17 mouse cellular contexts compared by ENCODE assay signal in genomic region chr10:12399450-12399849, GRCm38 (mm10).
DNase-seq lines count a peak whose midpoint lies in the region; ATAC-seq and TF ChIP-seq lines count a peak whose summit lies in the region.
"Had no signal": no experiment of that assay in that cellular context is flagged by ENCODE, and none has a peak within 500 bp of the region (broad histone marks: within the 10 kb centered on the region; RNA-seq: fewer than 3 reads in every experiment).

No protein-coding gene starts in this region.

- no peak overlapping the region for H3K4me3 ChIP-seq in intestine, embryonic 15.5 days (replicated peaks)
- no peak overlapping the region for H3K4me3 ChIP-seq in intestine, embryonic 16.5 days (ENCODE audit: low read length)
- no peak overlapping the region for H3K4me3 ChIP-seq in embryonic facial prominence, embryonic 12.5 days
- no peak overlapping the region for H3K4me3 ChIP-seq in limb, embryonic 14.5 days (replicated peaks; ENCODE audit: low read length)
- H3K4me3 ChIP-seq: embryonic facial prominence, embryonic 13.5 days; gastrocnemius, adult 2 months; kidney, embryonic 15.5 days; liver, embryonic 15.5 days had no signal

- no peak for TF ChIP-seq POLR2A in limb, embryonic 14.5 days (IDR thresholded peaks at IDR 0.05; ENCODE audit: borderline replicate concordance, extremely low read depth, insufficient read depth, insufficient read length)

- no peak overlapping the region for H3K4me2 ChIP-seq in intestine, embryonic 15.5 days (replicated peaks)
- H3K4me2 ChIP-seq in intestine, embryonic 16.5 days (ENCODE audit: low read depth, low read length): no peak overlapping the region
- no peak overlapping the region for H3K4me2 ChIP-seq in embryonic facial prominence, embryonic 12.5 days (replicated peaks)
- no peak overlapping the region for H3K4me2 ChIP-seq in limb, embryonic 14.5 days (replicated peaks; ENCODE audit: low read depth, low read length, severe bottlenecking)
- H3K4me2 ChIP-seq: embryonic facial prominence, embryonic 13.5 days; kidney, embryonic 15.5 days; liver, embryonic 15.5 days had no signal

- WGBS in intestine, embryonic 15.5 days: 68% methylated on average over 2 of the region's 2 CpGs
- WGBS in intestine, embryonic 16.5 days: 70% methylated on average over 2 of the region's 2 CpGs
- 54% methylated on average over 2 of the region's 2 CpGs for WGBS in embryonic facial prominence, embryonic 12.5 days
- WGBS in limb, embryonic 14.5 days: 56% methylated on average over 2 of the region's 2 CpGs

- no peaks in the 10 kb centered on the region for H3K9me3 ChIP-seq in intestine, embryonic 15.5 days
- no peaks in the 10 kb centered on the region for H3K9me3 ChIP-seq in intestine, embryonic 16.5 days (ENCODE audit: control insufficient read depth, low read length)
- H3K9me3 ChIP-seq in embryonic facial prominence, embryonic 12.5 days: no peaks in the 10 kb centered on the region
- no peaks in the 10 kb centered on the region for H3K9me3 ChIP-seq in limb, embryonic 14.5 days (ENCODE audit: control insufficient read depth, low read length)
- H3K9me3 ChIP-seq: embryonic facial prominence, embryonic 13.5 days; kidney, embryonic 15.5 days; liver, embryonic 15.5 days had no signal

- no peaks in the 10 kb centered on the region for H3K4me1 ChIP-seq in intestine, embryonic 15.5 days (replicated peaks)
- H3K4me1 ChIP-seq in intestine, embryonic 16.5 days (ENCODE audit: control insufficient read depth, insufficient read depth, low read length): no peaks in the 10 kb centered on the region
- no peaks in the 10 kb centered on the region for H3K4me1 ChIP-seq in embryonic facial prominence, embryonic 12.5 days
- H3K4me1 ChIP-seq in limb, embryonic 14.5 days (ENCODE audit: control insufficient read depth, insufficient read depth, low read length): peaks cover 2% of the 10 kb centered on the region; the same call in 1 of the 2 replicates
- H3K4me1 ChIP-seq: embryonic facial prominence, embryonic 13.5 days; kidney, embryonic 15.5 days; liver, embryonic 15.5 days had no signal

- H3K36me3 ChIP-seq in intestine, embryonic 15.5 days: no peaks in the 10 kb centered on the region
- H3K36me3 ChIP-seq in intestine, embryonic 16.5 days (ENCODE audit: control insufficient read depth, insufficient read depth, low read length): peaks cover 9% of the 10 kb centered on the region; the same call in 1 of the 2 replicates
- peaks cover 16% of the 10 kb centered on the region; the same call in 1 of the 2 replicates for H3K36me3 ChIP-seq in embryonic facial prominence, embryonic 12.5 days
- peaks cover 35% of the 10 kb centered on the region for H3K36me3 ChIP-seq in limb, embryonic 14.5 days (ENCODE audit: control insufficient read depth, insufficient read depth, low read length)
- H3K36me3 ChIP-seq: liver, embryonic 15.5 days had no signal

- H3K9ac ChIP-seq in intestine, embryonic 15.5 days: no peak overlapping the region
- no peak overlapping the region for H3K9ac ChIP-seq in intestine, embryonic 16.5 days (ENCODE audit: low read depth, low read length)
- no peak overlapping the region for H3K9ac ChIP-seq in embryonic facial prominence, embryonic 12.5 days
- H3K9ac ChIP-seq in limb, embryonic 14.5 days (ENCODE audit: low read depth, low read length, severe bottlenecking): no peak overlapping the region
- H3K9ac ChIP-seq: embryonic facial prominence, embryonic 13.5 days; kidney, embryonic 15.5 days; liver, embryonic 15.5 days had no signal

- no peaks in the 10 kb centered on the region for H3K27me3 ChIP-seq in intestine, embryonic 15.5 days (replicated peaks)
- no peaks in the 10 kb centered on the region for H3K27me3 ChIP-seq in intestine, embryonic 16.5 days (replicated peaks; ENCODE audit: control insufficient read depth, insufficient read depth, low read length)
- H3K27me3 ChIP-seq in embryonic facial prominence, embryonic 12.5 days: no peaks in the 10 kb centered on the region
- no peaks in the 10 kb centered on the region for H3K27me3 ChIP-seq in limb, embryonic 14.5 days (ENCODE audit: control insufficient read depth, insufficient read depth, low read length)
- H3K27me3 ChIP-seq: embryonic facial prominence, embryonic 13.5 days; kidney, embryonic 15.5 days; liver, embryonic 15.5 days; Patski had no signal

- DNase-seq in R1 (ENCODE audit: low read depth, low spot score): peak; percentile 23
- DNase-seq in limb, embryonic 14.5 days (ENCODE audit: low spot score): peak; percentile 16
- no peak for DNase-seq in right cerebral cortex, postnatal 36 days (ENCODE audit: low spot score in 2 of 2)
- no peak for DNase-seq in frontal cortex, postnatal 14 days (ENCODE audit: low spot score in 2 of 2)
- DNase-seq in kidney, adult 8-10 months: no peak
- DNase-seq: adrenal gland, postnatal 36 days; B cell, adult 2 months; cerebellum, postnatal 10 days; gastrocnemius, adult 2 months; thymus, postnatal 14 days had no signal

- H3K27ac ChIP-seq in intestine, embryonic 15.5 days: no peak overlapping the region
- H3K27ac ChIP-seq in intestine, embryonic 16.5 days (ENCODE audit: low read length): no peak overlapping the region
- no peak overlapping the region for H3K27ac ChIP-seq in embryonic facial prominence, embryonic 12.5 days
- H3K27ac ChIP-seq in limb, embryonic 14.5 days (replicated peaks; ENCODE audit: low read depth, low read length): no peak overlapping the region
- H3K27ac ChIP-seq: embryonic facial prominence, embryonic 13.5 days; gastrocnemius, adult 2 months; kidney, embryonic 15.5 days; liver, embryonic 15.5 days had no signal

- ATAC-seq in intestine, embryonic 15.5 days: 0 out of 2 replicates have a peak, but pooled peaks have one; percentile 15
- ATAC-seq in intestine, embryonic 16.5 days: no peak
- 0 out of 2 replicates have a peak, but pooled peaks have one; percentile 35 for ATAC-seq in embryonic facial prominence, embryonic 12.5 days (ENCODE audit: insufficient number of reproducible peaks, insufficient read depth, low FRiP score, low TSS enrichment)
- no peak for ATAC-seq in limb, embryonic 14.5 days (ENCODE audit: low FRiP score, low read depth)
- ATAC-seq: Patski had no signal

Comparison
In these comparisons a context has a peak if more than half of its experiments do, and no peak if none do; other contexts are left out.
1. ATAC-seq: peak in intestine, embryonic 15.5 days (single experiment) and embryonic facial prominence, embryonic 12.5 days (single experiment); none in intestine, embryonic 16.5 days (single experiment) and limb, embryonic 14.5 days (single experiment).
2. DNase-seq: peak in R1 (single experiment) and limb, embryonic 14.5 days (single experiment); none in right cerebral cortex, postnatal 36 days (0 of 2), frontal cortex, postnatal 14 days (0 of 2) and kidney, adult 8-10 months (0 of 2).